ENCODE assay signal across 14 mouse cellular contexts in genomic region chr11:93025981-93026380, GRCm38 (mm10).
"Had no signal": no experiment of that assay in that cellular context is flagged by ENCODE, and none has a peak within 500 bp of the region (broad histone marks: within the 10 kb centered on the region; RNA-seq: fewer than 3 reads in every experiment).

No protein-coding gene starts in this region.

- H3K9ac ChIP-seq: lung, embryonic 14.5 days; midbrain, embryonic 13.5 days; midbrain, embryonic 15.5 days; neural tube, embryonic 12.5 days; stomach, embryonic 15.5 days had no signal

- H3K27me3 ChIP-seq: megakaryocyte, embryonic 14.5 days; midbrain, embryonic 13.5 days; midbrain, embryonic 15.5 days; neural tube, embryonic 12.5 days; stomach, embryonic 15.5 days had no signal

- H3K27ac ChIP-seq: macrophage; midbrain, embryonic 13.5 days; midbrain, embryonic 15.5 days; neural tube, embryonic 12.5 days; stomach, embryonic 15.5 days; stomach, postnatal 0 days had no signal

- H3K4me1 ChIP-seq: megakaryocyte, embryonic 14.5 days; midbrain, embryonic 13.5 days; midbrain, embryonic 15.5 days; neural tube, embryonic 12.5 days; stomach, embryonic 15.5 days had no signal

- DNase-seq: lung, embryonic 14.5 days; lung, postnatal 10 days; right cerebral cortex, postnatal 14 days; thymus, adult 2 months; thymus, postnatal 25 days; thymus, postnatal 4 days had no signal

- H3K4me3 ChIP-seq: megakaryocyte, embryonic 14.5 days; midbrain, embryonic 13.5 days; midbrain, embryonic 15.5 days; neural tube, embryonic 12.5 days; stomach, embryonic 15.5 days had no signal

- H3K36me3 ChIP-seq: midbrain, embryonic 13.5 days; midbrain, embryonic 15.5 days; neural tube, embryonic 12.5 days; stomach, embryonic 15.5 days had no signal

- ATAC-seq: midbrain, embryonic 13.5 days; midbrain, embryonic 15.5 days had no signal

- H3K4me2 ChIP-seq: lung, embryonic 14.5 days; midbrain, embryonic 11.5 days; midbrain, embryonic 13.5 days; midbrain, embryonic 15.5 days; neural tube, embryonic 12.5 days; stomach, embryonic 15.5 days had no signal

- H3K9me3 ChIP-seq: midbrain, embryonic 13.5 days; midbrain, embryonic 15.5 days; neural tube, embryonic 12.5 days; stomach, embryonic 15.5 days had no signal
